Mouse (Mus musculus) forebrain, embryonic 12.5 days (tissue): Measurements from ENCODE around the gene Gbp2. TPM values are rescaled to one million over a fixed set of nuclear protein-coding genes. Genes with fewer than 3 reads are reported as not detected.

ENCODE experiments used
- ATAC-seq: fragments of 200-750 bp; cut with Nextera tagmentation; 2 replicates; pipeline ENCODE4 v1.8.0; 2017; ENCODE audit warnings: moderate TSS enrichment; ENCODE audit not compliant: low FRiP score
- H3K27ac ChIP-seq: fragments of 300-500 bp; sonication (generic); 2 replicates; pipeline ENCODE4 v1.5.1; 2016; ENCODE audit warnings: mild to moderate bottlenecking
- H3K27me3 ChIP-seq: fragments of 300-500 bp; sonication (generic); 2 replicates; pipeline ENCODE4 v1.6.1; 2016; ENCODE audit warnings: mild to moderate bottlenecking
- H3K36me3 ChIP-seq: fragments of 300-500 bp; sonication (generic); replicated peaks from 2 replicates; pipeline ENCODE4 v1.6.1; 2016; ENCODE audit warnings: mild to moderate bottlenecking
- H3K4me1 ChIP-seq: fragments of 300-500 bp; sonication (generic); 2 replicates; pipeline ENCODE4 v1.6.1; 2016
- H3K4me2 ChIP-seq: fragments of 300-500 bp; sonication (generic); 2 replicates; pipeline ENCODE4 v1.6.1; 2016; ENCODE audit warnings: mild to moderate bottlenecking, moderate library complexity
- H3K4me3 ChIP-seq: fragments of 300-500 bp; sonication (generic); replicated peaks from 2 replicates; pipeline ENCODE4 v1.5.1; 2016; ENCODE audit warnings: mild to moderate bottlenecking
- H3K9ac ChIP-seq: fragments of 300-500 bp; sonication (generic); 2 replicates; pipeline ENCODE4 v1.6.1; 2016; ENCODE audit warnings: mild to moderate bottlenecking
- H3K9me3 ChIP-seq: fragments of 300-500 bp; sonication (generic); 2 replicates; pipeline ENCODE4 v1.6.1; 2016
- WGBS: fragments of 180-500 bp; shearing (Covaris S2); methylation state at CpG from one replicate; pipeline ENCODE4 v1.1.7; 2016; 5-methylcytosine and 5-hydroxymethylcytosine counted together
- polyA plus RNA-seq: library from polyadenylated mRNA; unstranded; fragments of >200 nt; fragmentation: Nextera tagmentation; extraction: Ambion mirVana; gene quantifications from 2 replicates; pipeline ENCODE4 v1.2.1, GENCODE M21; 2016

Gene Gbp2
- 0.17 and 0.19 TPM in 2 replicates for polyA plus RNA-seq

GRCm38 (mm10) chr3:142620111-142620955 is at the start of gene Gbp2:
TSS of gene Gbp2 (plus strand) at chr3:142620602.
- H3K27ac ChIP-seq = no peak within 1 kb of the TSS
- H3K4me2 ChIP-seq = no peak within 1 kb of the TSS
- no peaks in the 10 kb centered on the region for H3K4me1 ChIP-seq
- no peak within 1 kb of the TSS for H3K4me3 ChIP-seq
- no peak for ATAC-seq
- no peaks in the 10 kb centered on the region for H3K36me3 ChIP-seq
- WGBS = 74% methylated on average over 4 of the region's 4 CpGs
- H3K9me3 ChIP-seq = no peaks in the 10 kb centered on the region
- no peaks in the 10 kb centered on the region for H3K27me3 ChIP-seq
- no peak within 1 kb of the TSS for H3K9ac ChIP-seq

GRCm38 (mm10) chr3:142570738-142571137 is 49.7 kb upstream of the Gbp2 start:
- 89% methylated on average over 4 of the region's 4 CpGs for WGBS
- H3K27ac ChIP-seq = no peak overlapping the region
- no peak overlapping the region for H3K4me2 ChIP-seq
- H3K9me3 ChIP-seq = no peaks in the 10 kb centered on the region
- ATAC-seq = no peak
- H3K4me1 ChIP-seq = no peaks in the 10 kb centered on the region
- no peaks in the 10 kb centered on the region for H3K27me3 ChIP-seq
- no peaks in the 10 kb centered on the region for H3K36me3 ChIP-seq
- H3K4me3 ChIP-seq = no peak overlapping the region
- no peak overlapping the region for H3K9ac ChIP-seq

- Histone ChIP-seq H3K36me3 (no peaks in the 10 kb centered on the region), H3K4me2 (no peak overlapping the region), H3K4me1 (no peaks in the 10 kb centered on the region), H3K4me3 (no peak overlapping the region), H3K9ac (no peak overlapping the region), H3K9me3 (no peaks in the 10 kb centered on the region), H3K27ac (no peak overlapping the region), H3K27me3 (no peaks in the 10 kb centered on the region)
- 76% methylated on average over 3 of the region's 3 CpGs for WGBS
- ATAC-seq = no peak
Measured at GRCm38 (mm10) chr3:142577108-142577507, 43.3 kb upstream of the Gbp2 start.

GRCm38 (mm10) chr3:142578342-142578741 is 42.1 kb upstream of the Gbp2 start:
- no peaks in the 10 kb centered on the region for H3K27me3 ChIP-seq
- H3K4me1 ChIP-seq = no peaks in the 10 kb centered on the region
- no peaks in the 10 kb centered on the region for H3K36me3 ChIP-seq
- 89% methylated on average over 4 of the region's 4 CpGs for WGBS
- no peak for ATAC-seq
- H3K27ac ChIP-seq = no peak overlapping the region
- H3K9ac ChIP-seq = no peak overlapping the region
- H3K9me3 ChIP-seq = no peaks in the 10 kb centered on the region
- H3K4me2 ChIP-seq = no peak overlapping the region
- no peak overlapping the region for H3K4me3 ChIP-seq

- ATAC-seq = no peak
- Histone ChIP-seq H3K4me3 (no peak overlapping the region), H3K27me3 (no peaks in the 10 kb centered on the region), H3K9ac (no peak overlapping the region), H3K4me1 (no peaks in the 10 kb centered on the region), H3K36me3 (no peaks in the 10 kb centered on the region), H3K9me3 (no peaks in the 10 kb centered on the region), H3K27ac (no peak overlapping the region), H3K4me2 (no peak overlapping the region)
- WGBS = 90% methylated on average over 4 of the region's 4 CpGs
Measured at GRCm38 (mm10) chr3:142583067-142583466, 37.3 kb upstream of the Gbp2 start.

- Histone ChIP-seq H3K27ac (no peak overlapping the region), H3K4me1 (no peaks in the 10 kb centered on the region)
- no peak for ATAC-seq
Measured at GRCm38 (mm10) chr3:142587386-142587785, 33.0 kb upstream of the Gbp2 start.

GRCm38 (mm10) chr3:142588888-142589287 is 31.5 kb upstream of the Gbp2 start:
- no peak overlapping the region for H3K4me3 ChIP-seq
- no peaks in the 10 kb centered on the region for H3K27me3 ChIP-seq
- H3K4me2 ChIP-seq = no peak overlapping the region
- H3K36me3 ChIP-seq = no peaks in the 10 kb centered on the region
- no peaks in the 10 kb centered on the region for H3K4me1 ChIP-seq
- no peaks in the 10 kb centered on the region for H3K9me3 ChIP-seq
- 75% methylated on average over 2 of the region's 2 CpGs for WGBS
- H3K9ac ChIP-seq = no peak overlapping the region
- H3K27ac ChIP-seq = no peak overlapping the region
- no peak for ATAC-seq

More at GRCm38 (mm10) chr3:142587386-142587785, 33.0 kb upstream of the Gbp2 start:
- Histone ChIP-seq H3K36me3 (no peaks in the 10 kb centered on the region), H3K27me3 (no peaks in the 10 kb centered on the region), H3K4me2 (no peak overlapping the region), H3K9me3 (no peaks in the 10 kb centered on the region), H3K4me3 (no peak overlapping the region), H3K9ac (no peak overlapping the region)

GRCm38 (mm10) chr3:142590431-142591067 is 29.9 kb upstream of the Gbp2 start:
- Histone ChIP-seq H3K36me3 (no peaks in the 10 kb centered on the region), H3K9ac (no peak overlapping the region), H3K9me3 (no peaks in the 10 kb centered on the region), H3K27me3 (no peaks in the 10 kb centered on the region), H3K4me1 (no peaks in the 10 kb centered on the region), H3K4me2 (no peak overlapping the region), H3K4me3 (no peak overlapping the region), H3K27ac (no peak overlapping the region)
- WGBS = 87% methylated on average over 4 of the region's 4 CpGs
- ATAC-seq = no peak

GRCm38 (mm10) chr3:142594547-142594946 is 25.9 kb upstream of the Gbp2 start, which contains the start of gene Gbp2b:
TSS of gene Gbp2b (plus strand) at chr3:142594847.
- H3K4me3 ChIP-seq = no peak within 1 kb of the TSS
- no peak for ATAC-seq
- no peaks in the 10 kb centered on the region for H3K27me3 ChIP-seq
- no peak within 1 kb of the TSS for H3K4me2 ChIP-seq
- H3K9ac ChIP-seq = no peak within 1 kb of the TSS
- no peaks in the 10 kb centered on the region for H3K9me3 ChIP-seq
- H3K4me1 ChIP-seq = no peaks in the 10 kb centered on the region
- H3K27ac ChIP-seq = no peak within 1 kb of the TSS
- H3K36me3 ChIP-seq = no peaks in the 10 kb centered on the region
- WGBS = 76% methylated on average over 1 of the region's 1 CpGs

GRCm38 (mm10) chr3:142597923-142598322 is 22.5 kb upstream of the Gbp2 start:
- Histone ChIP-seq H3K9me3 (no peaks in the 10 kb centered on the region), H3K27me3 (no peaks in the 10 kb centered on the region), H3K4me2 (no peak overlapping the region), H3K4me1 (no peaks in the 10 kb centered on the region), H3K4me3 (no peak overlapping the region), H3K27ac (no peak overlapping the region), H3K9ac (no peak overlapping the region), H3K36me3 (no peaks in the 10 kb centered on the region)
- WGBS = 88% methylated on average over 3 of the region's 3 CpGs
- no peak for ATAC-seq

GRCm38 (mm10) chr3:142601675-142602074 is 18.7 kb upstream of the Gbp2 start:
- H3K36me3 ChIP-seq = no peaks in the 10 kb centered on the region
- no peaks in the 10 kb centered on the region for H3K27me3 ChIP-seq
- H3K4me1 ChIP-seq = no peaks in the 10 kb centered on the region
- no peak overlapping the region for H3K27ac ChIP-seq
- no peak overlapping the region for H3K4me2 ChIP-seq
- H3K4me3 ChIP-seq = no peak overlapping the region
- no peaks in the 10 kb centered on the region for H3K9me3 ChIP-seq
- no peak overlapping the region for H3K9ac ChIP-seq
- no peak for ATAC-seq

- Histone ChIP-seq H3K9ac (no peak overlapping the region), H3K27ac (no peak overlapping the region), H3K4me1 (no peaks in the 10 kb centered on the region), H3K36me3 (no peaks in the 10 kb centered on the region), H3K4me3 (no peak overlapping the region), H3K27me3 (no peaks in the 10 kb centered on the region), H3K9me3 (no peaks in the 10 kb centered on the region), H3K4me2 (no peak overlapping the region)
- no peak for ATAC-seq
- 73% methylated on average over 3 of the region's 3 CpGs for WGBS
Measured at GRCm38 (mm10) chr3:142618658-142619057, 1.7 kb upstream of the Gbp2 start.

- ATAC-seq = no peak
- no peak overlapping the region for H3K9ac ChIP-seq
- no peak overlapping the region for H3K4me3 ChIP-seq
- H3K27me3 ChIP-seq = no peaks in the 10 kb centered on the region
- H3K4me2 ChIP-seq = no peak overlapping the region
- H3K36me3 ChIP-seq = no peaks in the 10 kb centered on the region
- H3K9me3 ChIP-seq = no peaks in the 10 kb centered on the region
- H3K27ac ChIP-seq = no peak overlapping the region
- 19% methylated on average over 1 of the region's 1 CpGs for WGBS
- no peaks in the 10 kb centered on the region for H3K4me1 ChIP-seq
Measured at GRCm38 (mm10) chr3:142619606-142620005, 796 bp upstream of the Gbp2 start.
